Mouse (Mus musculus) bone marrow macrophage, adult 2 months (primary cell): ENCODE results near the gene Wnt3. TPM values are rescaled to one million over a fixed set of nuclear protein-coding genes. Genes with fewer than 3 reads are reported as not detected.
A peak's percentile ranks its signal among the peaks of the same experiment; 100 is the strongest.

Experiments used
- H3K27ac ChIP-seq: 2 replicates; pipeline ENCODE4 v1.5.1; 2012; ENCODE audit warnings: low read depth, low read length; ENCODE audit not compliant: insufficient read depth
- H3K4me1 ChIP-seq: 2 replicates; pipeline ENCODE4 v1.6.1; 2012; ENCODE audit warnings: low read length; ENCODE audit not compliant: control insufficient read depth, insufficient read depth
- H3K4me3 ChIP-seq: 2 replicates; pipeline ENCODE4 v1.5.1; 2012; ENCODE audit warnings: mild to moderate bottlenecking, low read length, moderate library complexity; ENCODE audit not compliant: insufficient read depth
- CTCF ChIP-seq: IDR thresholded peaks from 2 replicates; pipeline ENCODE4 v1.5.1; 2012; ENCODE audit warnings: low read depth, mild to moderate bottlenecking, low read length, moderate library complexity
- POLR2A ChIP-seq: IDR thresholded peaks from 2 replicates; pipeline ENCODE4 v1.6.1; 2012; ENCODE audit warnings: mild to moderate bottlenecking, low read depth, low read length, borderline replicate concordance
- polyA plus RNA-seq: library from polyadenylated mRNA; stranded (reverse); fragments of >200 nt; gene quantifications from 2 replicates; pipeline ENCODE4 v1.2.4, GENCODE M21; 2012; ENCODE audit not compliant: missing spikeins, insufficient read depth, insufficient read length

The Wnt3 gene
- polyA plus RNA-seq, 1 experiment = not detected

DNA sequence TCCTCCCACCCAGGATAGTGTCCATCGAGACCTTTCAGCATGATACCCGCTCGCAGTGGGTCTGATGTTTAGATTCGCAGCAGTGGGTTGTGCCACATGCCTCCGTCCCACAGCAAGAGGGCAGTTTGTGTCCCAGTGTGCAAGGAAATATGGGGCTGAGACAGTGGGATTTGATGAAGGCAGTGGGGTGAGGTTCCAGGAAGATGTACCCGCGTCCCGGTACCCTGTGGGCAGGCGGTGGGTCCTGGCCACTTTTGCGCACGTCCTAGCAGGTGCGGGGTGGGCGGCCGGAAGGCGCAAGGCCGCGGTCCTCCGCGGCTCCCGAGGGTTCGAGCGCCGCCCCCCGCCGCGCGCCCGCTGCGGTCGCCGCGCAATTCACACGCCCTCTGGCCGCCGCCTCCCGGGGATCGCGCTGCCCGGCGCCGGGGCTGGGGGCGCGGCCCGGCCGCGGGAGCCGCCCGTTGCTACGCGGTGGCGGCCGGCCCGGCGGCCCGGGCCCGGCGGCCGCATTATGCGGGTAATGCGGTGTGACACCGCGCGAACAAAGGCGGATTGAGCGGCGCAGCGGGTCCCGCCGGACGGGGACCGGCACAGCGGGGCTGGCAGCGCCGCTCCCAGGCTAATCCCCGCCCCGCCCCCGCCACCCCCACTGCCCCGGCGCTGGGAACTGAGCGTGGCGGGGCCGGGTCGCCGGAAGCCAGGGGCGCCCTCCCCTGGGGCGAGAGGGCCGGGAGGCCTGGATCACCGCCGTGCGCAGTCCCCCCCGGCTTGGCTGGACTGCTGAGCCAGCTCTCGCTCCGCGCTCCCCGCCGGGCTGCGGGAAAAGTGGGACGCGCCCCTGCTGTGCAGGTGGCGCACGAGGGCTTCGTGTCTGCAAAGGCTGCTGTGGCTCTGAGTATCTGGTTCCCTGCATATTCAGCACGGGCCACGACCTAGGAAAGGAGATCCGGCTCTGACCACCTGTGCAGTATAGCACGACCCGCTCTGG, 36.0 kb downstream of the Wnt3 start:
- Histone ChIP-seq H3K4me3 (peak overlapping the region; percentile 22; the same call in 1 of the 2 replicates), H3K4me1 (no peaks in the 10 kb centered on the region), H3K27ac (no peak overlapping the region)
- TF ChIP-seq POLR2A (no peak), CTCF (no peak)

DNA sequence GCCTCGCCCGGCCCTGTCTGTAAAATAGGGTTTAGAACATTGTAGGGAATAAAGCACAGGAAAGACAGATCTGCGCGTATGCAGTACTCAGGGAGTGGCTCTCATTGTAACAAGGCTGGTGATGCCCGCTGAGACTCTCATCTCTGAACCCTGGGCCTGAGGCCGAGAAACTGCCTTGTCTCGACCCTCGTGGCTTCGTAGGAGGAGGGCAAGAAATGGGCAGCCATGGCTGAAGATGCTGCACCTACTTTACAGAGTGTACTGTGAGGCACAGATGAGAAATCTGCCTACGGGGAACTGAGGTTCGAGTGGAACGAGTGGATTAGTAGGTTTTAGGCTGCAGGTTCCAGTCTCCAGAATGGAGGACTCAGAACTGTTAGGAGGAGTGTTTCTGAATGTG, 36.7 kb downstream of the Wnt3 start:
- no peak overlapping the region for H3K27ac ChIP-seq
- no peak overlapping the region for H3K4me3 ChIP-seq
- no peaks in the 10 kb centered on the region for H3K4me1 ChIP-seq
- TF ChIP-seq POLR2A (no peak), CTCF (no peak)

DNA sequence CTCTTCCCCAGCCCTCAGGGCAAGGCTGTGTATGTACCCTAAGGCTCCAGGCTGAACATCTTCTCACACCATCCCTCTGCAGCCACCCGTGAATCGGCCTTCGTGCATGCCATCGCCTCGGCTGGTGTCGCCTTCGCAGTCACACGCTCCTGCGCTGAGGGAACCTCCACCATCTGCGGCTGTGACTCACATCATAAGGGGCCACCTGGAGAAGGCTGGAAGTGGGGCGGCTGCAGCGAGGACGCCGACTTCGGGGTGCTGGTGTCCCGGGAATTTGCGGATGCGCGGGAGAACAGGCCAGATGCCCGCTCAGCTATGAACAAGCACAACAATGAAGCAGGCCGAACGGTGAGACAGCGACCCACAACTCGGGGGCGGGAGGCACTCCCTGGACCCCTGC, 37.3 kb downstream of the Wnt3 start:
- H3K4me3 ChIP-seq = no peak overlapping the region
- TF ChIP-seq POLR2A (no peak), CTCF (no peak)
- no peak overlapping the region for H3K27ac ChIP-seq
- no peaks in the 10 kb centered on the region for H3K4me1 ChIP-seq

DNA sequence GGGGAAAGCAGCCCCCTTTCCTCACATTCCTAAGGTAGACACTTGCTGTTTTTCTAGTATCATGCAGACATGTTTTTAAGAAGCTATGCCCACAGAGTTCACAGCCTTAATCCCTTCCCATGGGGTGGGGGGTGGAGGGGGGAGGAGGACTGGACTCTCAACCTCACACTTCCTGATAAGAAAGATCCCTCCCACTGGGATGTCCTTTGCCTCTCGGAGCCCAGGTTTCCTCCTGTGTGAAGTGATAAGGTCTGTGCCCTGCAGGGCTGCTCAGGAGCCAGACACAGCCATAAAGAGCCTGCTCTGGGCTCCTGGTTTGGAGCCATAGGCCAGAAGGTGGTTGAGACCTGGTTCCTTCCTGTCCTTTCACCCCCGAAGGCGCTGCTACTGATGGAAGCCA, 40.9 kb downstream of the Wnt3 start:
- Histone ChIP-seq H3K4me3 (no peak overlapping the region), H3K4me1 (no peaks in the 10 kb centered on the region), H3K27ac (no peak overlapping the region)
- TF ChIP-seq POLR2A (no peak), CTCF (no peak)

DNA sequence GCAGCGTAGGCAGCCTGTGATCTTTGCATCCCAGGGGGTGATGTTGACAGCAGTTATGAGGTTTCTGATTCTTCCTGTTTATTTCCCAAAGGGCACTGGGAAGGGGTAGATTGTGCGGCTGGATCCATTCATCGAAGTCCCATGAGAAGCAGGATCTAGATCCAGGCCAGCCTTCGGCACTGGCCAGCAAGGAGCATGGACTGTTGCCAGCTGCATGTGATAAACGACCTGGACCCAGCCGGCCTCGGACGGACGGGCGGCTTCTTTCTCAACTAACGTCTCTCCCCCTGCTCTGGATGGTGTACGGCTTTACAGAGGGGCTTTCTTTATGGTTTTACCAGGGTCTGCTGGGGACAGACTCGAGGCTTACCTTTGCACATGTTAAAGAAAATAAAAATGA, 42.0 kb downstream of the Wnt3 start:
- Histone ChIP-seq H3K4me3 (no peak overlapping the region), H3K27ac (no peak overlapping the region), H3K4me1 (no peaks in the 10 kb centered on the region)
- TF ChIP-seq CTCF (no peak), POLR2A (no peak)

DNA sequence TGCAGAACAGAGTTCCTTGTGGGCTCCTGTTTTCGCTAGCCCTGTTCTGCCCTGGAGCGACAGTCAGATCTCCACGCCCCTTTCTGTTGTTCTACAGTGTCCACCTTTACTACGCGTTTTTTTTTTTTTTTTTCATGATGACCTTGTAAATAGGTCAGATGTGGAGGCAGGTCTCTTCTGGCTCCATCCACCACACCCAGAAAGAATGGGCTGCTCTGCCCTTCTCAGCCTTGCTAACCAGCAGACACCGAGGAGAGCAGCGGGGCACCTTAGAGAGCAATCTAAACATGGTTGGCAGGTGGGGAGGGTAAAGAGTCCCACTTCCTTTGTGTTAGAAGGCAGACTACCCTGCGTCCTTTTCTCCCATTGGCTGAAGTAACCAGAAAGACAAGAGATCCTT, 42.8 kb downstream of the Wnt3 start:
- TF ChIP-seq POLR2A (no peak), CTCF (no peak)
- H3K4me3 ChIP-seq = no peak overlapping the region
- no peaks in the 10 kb centered on the region for H3K4me1 ChIP-seq
- no peak overlapping the region for H3K27ac ChIP-seq

DNA sequence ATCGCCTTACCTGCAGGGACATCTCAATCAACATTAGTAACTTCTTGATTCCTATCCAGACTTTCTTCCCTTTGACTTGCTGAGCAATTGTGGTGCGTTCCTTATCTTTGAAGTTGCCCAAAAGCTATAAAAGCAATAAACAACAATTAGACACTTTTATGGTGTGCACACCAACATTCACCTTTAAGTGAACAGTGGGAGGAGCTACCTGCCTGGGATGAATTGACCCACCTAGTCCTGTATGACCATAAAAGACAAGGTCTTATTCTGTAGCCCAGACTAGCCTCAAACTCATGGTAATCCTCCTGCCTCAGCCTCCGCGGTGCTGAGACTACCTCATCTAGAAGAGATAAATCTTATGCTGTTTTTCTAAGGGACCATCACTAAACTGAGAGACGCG, 53.3 kb downstream of the Wnt3 start:
- H3K27ac ChIP-seq = no peak overlapping the region
- no peaks in the 10 kb centered on the region for H3K4me1 ChIP-seq
- no peak overlapping the region for H3K4me3 ChIP-seq
- TF ChIP-seq POLR2A = no peak
- TF ChIP-seq CTCF = no peak

DNA sequence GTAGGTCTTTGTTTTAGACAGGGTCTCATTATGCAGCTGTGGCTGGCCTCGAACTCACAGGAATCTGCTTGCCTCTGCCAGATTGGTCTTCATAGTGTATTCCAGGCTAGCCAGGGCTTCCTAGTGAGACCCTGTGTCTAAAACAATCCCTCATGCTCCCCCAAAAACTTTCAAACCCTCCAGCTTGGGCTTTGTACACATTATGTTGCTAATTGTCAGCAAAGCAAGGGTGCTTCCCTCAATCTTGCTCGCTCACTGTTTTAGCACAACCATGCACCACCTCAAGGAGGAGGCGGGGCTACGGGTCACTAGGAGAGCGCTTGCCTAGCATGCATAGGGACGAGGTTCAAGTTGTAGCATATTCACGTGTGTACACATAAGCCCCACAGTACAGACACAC, 54.9 kb downstream of the Wnt3 start:
- Histone ChIP-seq H3K27ac (no peak overlapping the region), H3K4me3 (no peak overlapping the region), H3K4me1 (peaks cover 3% of the 10 kb centered on the region; the same call in 1 of the 2 replicates)
- no peak for TF ChIP-seq CTCF
- no peak for TF ChIP-seq POLR2A

DNA sequence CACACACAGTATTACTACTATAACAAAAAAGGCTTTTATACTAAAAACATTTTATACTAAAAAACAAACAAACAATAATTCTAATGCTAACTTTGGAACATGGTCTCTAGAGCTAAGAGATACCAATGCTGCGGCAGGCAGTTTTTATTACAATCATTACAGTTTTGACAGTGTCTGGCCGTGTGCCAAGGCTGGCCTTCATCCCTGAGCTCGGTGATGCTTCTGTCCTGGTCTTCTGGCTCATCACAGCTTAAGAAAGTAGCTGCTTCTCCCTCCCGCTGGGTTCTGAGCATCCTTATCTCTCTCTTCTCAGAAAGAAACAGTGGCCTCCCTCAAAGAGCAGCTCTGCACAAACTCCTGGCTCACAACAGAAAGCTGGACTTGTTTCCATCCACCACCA, 56.0 kb downstream of the Wnt3 start:
- Histone ChIP-seq H3K4me3 (no peak overlapping the region), H3K27ac (no peak overlapping the region), H3K4me1 (peaks cover 3% of the 10 kb centered on the region; the same call in 1 of the 2 replicates)
- no peak for TF ChIP-seq CTCF
- no peak for TF ChIP-seq POLR2A

DNA sequence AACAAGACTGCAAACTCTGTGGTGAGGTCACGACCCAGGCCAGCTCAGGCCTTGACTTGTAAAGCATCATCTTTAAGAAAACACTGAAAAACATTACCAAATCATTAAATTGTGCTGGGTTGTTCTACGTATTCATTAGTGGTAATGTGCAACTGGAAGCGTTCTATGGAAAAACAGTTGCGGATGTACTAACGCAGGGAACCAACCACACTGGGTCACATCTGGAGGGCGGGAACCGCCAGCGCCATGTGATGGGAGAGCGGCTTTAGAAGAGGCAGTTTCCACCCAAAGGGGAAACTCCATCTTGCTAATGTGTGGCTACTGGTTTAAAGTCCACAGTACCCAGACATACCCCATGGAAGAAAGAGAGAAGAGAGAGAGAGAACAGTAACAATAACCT, 56.5 kb downstream of the Wnt3 start:
- TF ChIP-seq POLR2A (no peak), CTCF (no peak)
- no peak overlapping the region for H3K4me3 ChIP-seq
- no peak overlapping the region for H3K27ac ChIP-seq
- H3K4me1 ChIP-seq = peaks cover 3% of the 10 kb centered on the region; the same call in 1 of the 2 replicates
